Mouse (Mus musculus) liver, embryonic 11.5 days (tissue): ENCODE measurements around the gene Gpr89. TPM values are rescaled to one million over a fixed set of nuclear protein-coding genes. Genes with fewer than 3 reads are reported as not detected.

ENCODE experiments used
- ATAC-seq: fragments of 200-750 bp; cut with Nextera tagmentation; replicated peaks from 2 replicates; pipeline ENCODE4 v1.8.0; 2017; ENCODE audit warnings: moderate number of reproducible peaks, mild to moderate bottlenecking, moderate TSS enrichment, moderate library complexity; ENCODE audit not compliant: low FRiP score
- DNase-seq: peaks from one replicate; pipeline ENCODE4 v3.0.0-alpha.2; 2017; ENCODE audit warnings: low spot score
- H3K27ac ChIP-seq: fragments of 300-500 bp; sonication (generic); 2 replicates; pipeline ENCODE4 v1.5.1; 2014; ENCODE audit warnings: mild to moderate bottlenecking, low read depth, low read length, control low read depth
- H3K27me3 ChIP-seq: fragments of 300-500 bp; sonication (generic); replicated peaks from 2 replicates; pipeline ENCODE4 v1.6.1; 2014; ENCODE audit warnings: low read length, mixed read lengths; ENCODE audit not compliant: control insufficient read depth, insufficient read depth
- H3K36me3 ChIP-seq: fragments of 300-500 bp; sonication (generic); 2 replicates; pipeline ENCODE4 v1.6.1; 2014; ENCODE audit warnings: mild to moderate bottlenecking, low read length, moderate library complexity, mixed read lengths; ENCODE audit not compliant: control insufficient read depth, insufficient read depth
- H3K4me1 ChIP-seq: fragments of 300-500 bp; sonication (generic); replicated peaks from 2 replicates; pipeline ENCODE4 v1.6.1; 2014; ENCODE audit warnings: low read length, mixed read lengths; ENCODE audit not compliant: control insufficient read depth, insufficient read depth
- H3K4me2 ChIP-seq: fragments of 300-500 bp; sonication (generic); 2 replicates; pipeline ENCODE4 v1.6.1; 2014; ENCODE audit warnings: mild to moderate bottlenecking, control low read depth, moderate library complexity
- H3K4me3 ChIP-seq: fragments of 300-500 bp; sonication (generic); 2 replicates; pipeline ENCODE4 v1.5.1; 2014; ENCODE audit warnings: low read depth, low read length, control low read depth
- H3K9ac ChIP-seq: fragments of 300-500 bp; sonication (generic); 2 replicates; pipeline ENCODE4 v1.6.1; 2014; ENCODE audit warnings: low read depth, low read length, control low read depth
- H3K9me3 ChIP-seq: fragments of 300-500 bp; sonication (generic); 2 replicates; pipeline ENCODE4 v1.6.1; 2016; ENCODE audit warnings: low read length, inconsistent platforms, mixed read lengths; ENCODE audit not compliant: control insufficient read depth
- WGBS: fragments of 180-500 bp; shearing (Covaris S2); extraction: QIAGEN DNeasy Blood & Tissue Kit; methylation state at CpG from one replicate; pipeline ENCODE4 v1.1.7; 2014; 5-methylcytosine and 5-hydroxymethylcytosine counted together
- polyA plus RNA-seq: library from polyadenylated mRNA; unstranded; fragments of >200 nt; fragmentation: Nextera tagmentation; extraction: Ambion mirVana; gene quantifications from 2 replicates; pipeline ENCODE4 v1.2.1, GENCODE M21; 2014

Gene Gpr89
- polyA plus RNA-seq, 1 experiment from 2014 or later, result 50.2 TPM

DNA sequence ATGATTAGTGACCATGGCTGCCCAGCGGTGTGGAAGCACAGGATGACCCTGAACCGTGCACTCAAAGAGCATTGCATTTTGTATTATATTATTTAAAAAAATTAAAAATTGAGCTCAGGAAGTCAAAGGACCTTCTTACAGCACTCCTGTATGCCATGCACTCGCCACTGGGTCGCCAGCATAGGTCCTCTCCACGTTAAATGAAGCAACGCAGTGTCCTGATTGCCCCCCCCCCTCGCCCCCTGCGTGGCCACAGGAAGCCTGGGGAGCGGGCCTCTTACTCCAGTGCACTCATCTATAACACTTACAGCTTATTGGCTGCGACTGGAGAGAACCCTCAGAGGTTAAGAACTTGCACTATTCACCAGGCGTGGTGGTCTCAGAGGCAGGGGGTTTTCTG, 79.9 kb downstream of the Gpr89 start:
- H3K27me3 ChIP-seq, result no peaks in the 10 kb centered on the region
- 48% methylated on average over 11 of the region's 11 CpGs for WGBS
- ATAC-seq, result no peak
- no peak overlapping the region for H3K9ac ChIP-seq
- H3K36me3 ChIP-seq, result no peaks in the 10 kb centered on the region
- no peaks in the 10 kb centered on the region for H3K4me1 ChIP-seq
- no peaks in the 10 kb centered on the region for H3K9me3 ChIP-seq
- H3K27ac ChIP-seq, result no peak overlapping the region
- no peak overlapping the region for H3K4me2 ChIP-seq
- no peak for DNase-seq
- H3K4me3 ChIP-seq, result no peak overlapping the region

DNA sequence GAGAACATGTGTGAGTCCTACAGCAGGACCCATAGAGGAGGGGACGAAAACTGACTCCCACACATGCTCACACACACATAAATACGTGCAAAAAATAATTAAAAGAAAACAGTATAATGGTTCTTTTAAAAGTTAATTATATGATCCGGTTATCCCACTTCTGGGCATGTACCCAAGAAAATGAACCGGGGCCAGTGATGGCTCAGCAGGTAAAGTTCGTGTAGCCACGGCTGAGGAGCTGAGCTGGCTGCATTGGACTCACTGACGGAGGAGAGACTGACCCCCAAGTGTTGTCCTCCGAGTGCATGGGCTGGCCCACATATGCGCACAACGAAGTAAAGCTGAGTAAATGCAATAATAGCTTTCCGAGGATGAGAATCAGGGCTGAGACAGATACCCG, 80.5 kb downstream of the Gpr89 start:
- H3K4me1 ChIP-seq, result no peaks in the 10 kb centered on the region
- ATAC-seq (no peak), DNase-seq (no peak)
- no peak overlapping the region for H3K4me2 ChIP-seq
- H3K27me3 ChIP-seq, result no peaks in the 10 kb centered on the region
- H3K4me3 ChIP-seq, result no peak overlapping the region
- H3K36me3 ChIP-seq, result no peaks in the 10 kb centered on the region
- WGBS, result 83% methylated on average over 12 of the region's 12 CpGs
- no peak overlapping the region for H3K9ac ChIP-seq
- H3K9me3 ChIP-seq, result no peaks in the 10 kb centered on the region
- H3K27ac ChIP-seq, result no peak overlapping the region

DNA sequence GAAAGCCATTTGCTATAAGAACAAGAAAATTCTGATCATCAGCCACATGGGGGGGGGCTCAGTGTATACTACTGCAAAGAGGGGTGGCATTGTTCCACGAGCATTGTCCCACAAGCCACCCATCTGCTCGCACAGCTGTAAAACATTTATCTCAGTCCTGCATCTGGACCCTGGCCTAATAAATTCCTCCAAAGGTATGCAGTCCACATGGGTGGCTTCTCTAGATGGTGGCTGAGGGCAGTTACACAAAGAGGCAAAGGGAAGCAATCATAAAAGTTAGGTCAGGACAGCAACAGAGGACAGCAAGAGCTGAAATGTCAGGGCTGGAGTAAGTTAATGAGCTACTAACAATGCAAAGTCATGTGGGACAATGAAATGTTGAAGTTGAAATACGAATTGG, 81.4 kb downstream of the Gpr89 start:
- H3K4me1 ChIP-seq, result no peaks in the 10 kb centered on the region
- H3K4me3 ChIP-seq, result no peak overlapping the region
- ATAC-seq (no peak), DNase-seq (no peak)
- H3K9ac ChIP-seq, result no peak overlapping the region
- H3K27ac ChIP-seq, result no peak overlapping the region
- WGBS, result 43% methylated on average over 3 of the region's 3 CpGs
- H3K36me3 ChIP-seq, result no peaks in the 10 kb centered on the region
- H3K27me3 ChIP-seq, result no peaks in the 10 kb centered on the region
- H3K4me2 ChIP-seq, result no peak overlapping the region
- no peaks in the 10 kb centered on the region for H3K9me3 ChIP-seq

DNA sequence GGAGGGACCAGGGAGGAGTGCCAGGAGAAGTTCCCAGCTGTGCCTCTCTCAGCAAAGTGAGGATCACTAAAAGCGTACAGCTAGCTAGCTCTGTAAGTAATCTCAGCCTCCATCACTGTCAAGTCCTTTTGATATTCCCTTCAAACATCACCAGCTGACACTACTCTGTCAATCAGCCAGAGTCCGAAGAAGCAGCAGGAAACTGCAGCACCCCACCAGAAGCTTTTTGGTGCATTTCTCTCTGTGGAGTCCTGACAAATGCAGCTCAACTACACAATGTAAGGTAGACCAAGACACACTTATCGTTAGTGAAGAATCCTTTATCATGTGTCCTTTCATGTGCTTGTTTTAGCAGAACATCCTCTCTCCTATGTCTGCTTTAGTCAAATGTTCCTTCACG, 83.6 kb downstream of the Gpr89 start:
- H3K4me2 ChIP-seq, result no peak overlapping the region
- H3K4me3 ChIP-seq, result no peak overlapping the region
- H3K27me3 ChIP-seq, result no peaks in the 10 kb centered on the region
- 86% methylated on average over 4 of the region's 4 CpGs for WGBS
- H3K27ac ChIP-seq, result no peak overlapping the region
- ATAC-seq (no peak), DNase-seq (no peak)
- no peaks in the 10 kb centered on the region for H3K4me1 ChIP-seq
- H3K36me3 ChIP-seq, result no peaks in the 10 kb centered on the region
- no peaks in the 10 kb centered on the region for H3K9me3 ChIP-seq
- no peak overlapping the region for H3K9ac ChIP-seq

DNA sequence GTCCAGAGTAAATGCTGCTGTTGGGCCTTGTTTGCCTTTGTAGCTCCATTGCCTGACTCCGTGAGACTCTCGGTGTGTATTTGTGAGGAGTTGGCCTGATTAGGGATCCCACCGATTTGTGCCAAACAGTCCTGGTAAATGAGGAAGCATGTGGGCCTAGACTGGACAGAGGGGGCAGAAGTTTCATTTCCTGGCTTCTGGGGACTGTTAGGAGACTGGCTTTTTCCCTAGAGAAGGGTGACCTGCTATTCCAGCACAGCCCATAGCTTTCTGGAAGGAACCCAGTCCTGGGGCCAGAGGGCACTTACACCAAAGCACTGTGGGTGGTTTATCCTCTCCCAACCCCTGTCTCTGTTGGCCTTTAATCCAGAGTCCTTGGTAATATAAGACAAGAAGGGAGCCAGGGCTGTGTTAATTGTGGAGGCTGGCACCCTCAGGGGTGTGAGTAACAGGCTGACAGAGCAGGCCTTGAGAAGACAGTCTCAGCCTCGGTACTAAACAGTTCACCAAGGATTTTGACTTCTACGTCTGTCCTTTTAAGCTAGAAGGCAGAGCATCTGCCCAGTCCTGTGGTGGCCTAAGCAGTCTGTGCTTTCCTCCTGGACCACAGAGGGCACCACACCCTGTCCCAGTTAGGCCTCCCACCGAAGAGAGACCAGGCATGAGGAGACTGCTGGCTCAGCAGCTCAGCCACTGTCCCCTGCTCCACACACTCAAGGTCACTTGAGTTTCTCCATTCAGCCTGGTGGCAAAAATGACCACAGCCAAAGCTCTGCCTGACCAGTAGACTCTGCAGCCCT, 84.8 kb downstream of the Gpr89 start:
- Histone ChIP-seq H3K9me3 (no peaks in the 10 kb centered on the region), H3K4me2 (no peak overlapping the region), H3K9ac (no peak overlapping the region), H3K27me3 (no peaks in the 10 kb centered on the region; the same call in 1 of the 2 replicates), H3K36me3 (no peaks in the 10 kb centered on the region), H3K27ac (no peak overlapping the region), H3K4me1 (no peaks in the 10 kb centered on the region), H3K4me3 (no peak overlapping the region)
- DNase-seq, result no peak
- no peak for ATAC-seq
- 70% methylated on average over 6 of the region's 6 CpGs for WGBS

Other genes with a start within 250 kb of the Gpr89 start
- gene Ankrd35, start 235.2 kb downstream of the Gpr89 start, polyA plus RNA-seq, result 0.32 and 0.40 TPM in 2 replicates
- gene Pias3, start 209.0 kb downstream of the Gpr89 start, polyA plus RNA-seq, result 19.6 and 21.1 TPM in 2 replicates
- 2.4 and 2.5 TPM in 2 replicates for gene Nudt17, start 196.8 kb downstream of the Gpr89 start, polyA plus RNA-seq
- gene Polr3c, start 177.7 kb downstream of the Gpr89 start, polyA plus RNA-seq, result 41.4 and 44.1 TPM in 2 replicates
- 49.6 and 51.5 TPM in 2 replicates for gene Rnf115, start 177.7 kb downstream of the Gpr89 start, polyA plus RNA-seq
- 5.4 and 6.0 TPM in 2 replicates for gene Pdzk1, start 76.1 kb downstream of the Gpr89 start, polyA plus RNA-seq
- 0.12 and 0.19 TPM in 2 replicates for gene Cd160, start 76.0 kb downstream of the Gpr89 start, polyA plus RNA-seq
- 1.8 and 2.2 TPM in 2 replicates for gene Gja5, start 653 bp downstream of the Gpr89 start, polyA plus RNA-seq
- not detected in 2 replicates for gene Gja8, start 20.7 kb upstream of the Gpr89 start, polyA plus RNA-seq